Mouse (Mus musculus) kidney, embryonic 14.5 days (tissue): Measurements from ENCODE around the gene Cdca5. TPM values are rescaled to one million over a fixed set of nuclear protein-coding genes. Genes with fewer than 3 reads are reported as not detected.
"Not testable (repeated sequence)": the region's sequence is repeated elsewhere in the genome, so short reads cannot be mapped to it uniquely, and the experiment has no call there.

Source experiments
- ATAC-seq: fragments of 200-750 bp; cut with Nextera tagmentation; 2 replicates; pipeline ENCODE4 v1.8.0; 2017; ENCODE audit warnings: moderate number of reproducible peaks, mild to moderate bottlenecking, moderate TSS enrichment, moderate library complexity; ENCODE audit not compliant: low FRiP score, low TSS enrichment
- H3K27ac ChIP-seq: fragments of 300-500 bp; sonication (generic); 2 replicates; pipeline ENCODE4 v1.5.1; 2014; ENCODE audit warnings: low read depth, mild to moderate bottlenecking, low read length, moderate library complexity, mixed read lengths
- H3K27me3 ChIP-seq: fragments of 300-500 bp; sonication (generic); 2 replicates; pipeline ENCODE4 v1.6.1; 2014; ENCODE audit warnings: mild to moderate bottlenecking, low read length; ENCODE audit not compliant: control insufficient read depth, insufficient read depth
- H3K36me3 ChIP-seq: fragments of 300-500 bp; sonication (generic); 2 replicates; pipeline ENCODE4 v1.6.1; 2014; ENCODE audit warnings: low read length, mixed read lengths; ENCODE audit not compliant: control insufficient read depth, insufficient read depth
- H3K4me1 ChIP-seq: fragments of 300-500 bp; sonication (generic); 2 replicates; pipeline ENCODE4 v1.6.1; 2014; ENCODE audit warnings: low read length, mixed read lengths; ENCODE audit not compliant: control insufficient read depth, insufficient read depth
- H3K4me2 ChIP-seq: fragments of 300-500 bp; sonication (generic); replicated peaks from 2 replicates; pipeline ENCODE4 v1.6.1; 2014; ENCODE audit warnings: low read depth, mild to moderate bottlenecking, low read length
- H3K4me3 ChIP-seq: fragments of 300-500 bp; sonication (generic); 2 replicates; pipeline ENCODE4 v1.5.1; 2014; ENCODE audit warnings: mild to moderate bottlenecking, low read length
- H3K9ac ChIP-seq: fragments of 300-500 bp; sonication (generic); 2 replicates; pipeline ENCODE4 v1.6.1; 2014; ENCODE audit warnings: low read depth, mild to moderate bottlenecking, low read length, moderate library complexity
- H3K9me3 ChIP-seq: fragments of 300-500 bp; sonication (generic); 2 replicates; pipeline ENCODE4 v1.6.1; 2016; ENCODE audit warnings: low read length; ENCODE audit not compliant: control insufficient read depth
- WGBS: fragments of 180-500 bp; shearing (Covaris S2); extraction: QIAGEN DNeasy Blood & Tissue Kit; methylation state at CpG from one replicate; pipeline ENCODE4 v1.1.7; 2014; 5-methylcytosine and 5-hydroxymethylcytosine counted together
- polyA plus RNA-seq: library from polyadenylated mRNA; unstranded; fragments of >200 nt; fragmentation: Nextera tagmentation; extraction: Ambion mirVana; gene quantifications from 2 replicates; pipeline ENCODE4 v1.2.1, GENCODE M21; 2014

The Cdca5 gene
- polyA plus RNA-seq, 1 experiment from 2014 or later, result 53.5 TPM

DNA sequence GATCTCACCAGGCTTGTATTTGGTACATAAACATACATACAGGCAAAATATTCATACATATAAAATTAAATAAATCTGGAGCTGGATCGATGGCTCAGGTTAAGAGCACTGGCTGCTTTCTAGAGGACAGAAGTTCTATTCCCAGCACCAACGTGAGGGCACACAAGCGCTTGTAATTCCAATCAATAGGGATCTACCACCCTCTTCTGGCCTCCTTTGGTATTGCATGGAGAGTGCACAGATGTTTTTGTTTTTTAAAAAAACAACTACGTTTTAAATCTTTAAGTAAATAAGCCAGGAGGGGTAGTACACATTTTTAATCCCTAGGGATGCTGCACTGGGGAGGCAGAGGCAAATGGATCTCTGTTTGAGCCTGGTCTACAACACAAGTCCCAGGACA lies 41.5 kb downstream of the Cdca5 start:
- H3K4me1 ChIP-seq, result 0 out of 2 replicates have a peak, but pooled peaks cover 4% of the 10 kb centered on the region
- no peak overlapping the region for H3K9ac ChIP-seq
- no peaks in the 10 kb centered on the region for H3K9me3 ChIP-seq
- WGBS, result 31% methylated on average over 4 of the region's 4 CpGs
- H3K4me2 ChIP-seq, result no peak overlapping the region
- no peak overlapping the region for H3K4me3 ChIP-seq
- no peaks in the 10 kb centered on the region for H3K27me3 ChIP-seq
- ATAC-seq, result no peak
- H3K36me3 ChIP-seq, result no peaks in the 10 kb centered on the region
- H3K27ac ChIP-seq, result no peak overlapping the region

DNA sequence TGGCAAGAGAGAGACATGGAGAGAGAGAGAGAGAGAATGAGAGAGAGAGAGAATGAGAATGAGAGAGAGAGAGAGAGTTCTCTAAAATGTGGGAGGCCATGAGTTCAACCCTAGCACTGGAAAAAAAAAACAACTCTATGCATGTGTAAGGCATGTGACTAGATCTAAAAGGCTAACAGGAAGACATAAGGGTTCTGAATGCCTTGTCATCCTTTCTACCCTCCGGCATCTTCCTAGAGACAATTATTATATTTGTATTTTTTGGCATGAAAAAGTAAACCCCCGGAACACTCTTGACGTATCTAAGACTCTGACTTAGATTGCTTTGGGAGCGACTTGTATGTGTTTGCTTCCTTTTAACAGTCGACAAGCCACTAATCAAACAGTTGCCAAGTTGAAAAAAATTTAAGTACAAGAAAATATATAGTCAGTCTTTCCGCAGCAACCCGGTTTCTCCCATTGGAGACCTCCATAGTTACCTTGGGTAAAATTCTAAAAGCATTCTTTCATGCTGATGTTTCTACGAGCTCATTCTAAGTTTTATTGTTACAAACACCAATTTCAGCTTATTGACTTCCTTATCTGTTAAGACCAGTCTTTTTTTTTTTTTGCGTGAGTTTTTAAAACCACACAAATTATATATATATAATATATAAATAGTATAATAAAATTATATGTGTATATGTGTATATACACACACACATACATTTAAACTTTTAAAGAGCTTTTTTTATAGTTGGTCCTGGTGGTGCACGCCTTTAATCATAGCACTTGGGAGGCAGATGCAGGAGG lies 42.2 kb downstream of the Cdca5 start:
- Histone ChIP-seq H3K27ac (peak overlapping the region; percentile 82; the same call in 1 of the 2 replicates), H3K9me3 (no peaks in the 10 kb centered on the region), H3K4me3 (peak overlapping the region; percentile 43), H3K4me1 (no peaks in the 10 kb centered on the region), H3K27me3 (no peaks in the 10 kb centered on the region), H3K36me3 (no peaks in the 10 kb centered on the region), H3K4me2 (peak overlapping the region; percentile 46), H3K9ac (no peak overlapping the region)
- WGBS, result 67% methylated on average over 10 of the region's 10 CpGs
- ATAC-seq, result no peak

- H3K4me3 ChIP-seq, result peak within 1 kb of the TSS; percentile 43
- H3K9ac ChIP-seq, result peak within 1 kb of the TSS; percentile 58; the same call in 1 of the 2 replicates
- no peaks in the 10 kb centered on the region for H3K4me1 ChIP-seq
- under 1% methylated on average over 32 of the region's 32 CpGs for WGBS
- no peaks in the 10 kb centered on the region for H3K36me3 ChIP-seq
- peak; percentile 95 for ATAC-seq
- peak within 1 kb of the TSS; percentile 46 for H3K4me2 ChIP-seq
- no peaks in the 10 kb centered on the region for H3K9me3 ChIP-seq
- H3K27me3 ChIP-seq, result no peaks in the 10 kb centered on the region
- H3K27ac ChIP-seq, result peak within 1 kb of the TSS; percentile 82; the same call in 1 of the 2 replicates
Measured at GRCm38 (mm10) chr19:6127760-6128341, 43.1 kb downstream of the Cdca5 start, which contains the start of gene Snx15. Snx15 (minus strand) TSS chr19:6128304.

DNA sequence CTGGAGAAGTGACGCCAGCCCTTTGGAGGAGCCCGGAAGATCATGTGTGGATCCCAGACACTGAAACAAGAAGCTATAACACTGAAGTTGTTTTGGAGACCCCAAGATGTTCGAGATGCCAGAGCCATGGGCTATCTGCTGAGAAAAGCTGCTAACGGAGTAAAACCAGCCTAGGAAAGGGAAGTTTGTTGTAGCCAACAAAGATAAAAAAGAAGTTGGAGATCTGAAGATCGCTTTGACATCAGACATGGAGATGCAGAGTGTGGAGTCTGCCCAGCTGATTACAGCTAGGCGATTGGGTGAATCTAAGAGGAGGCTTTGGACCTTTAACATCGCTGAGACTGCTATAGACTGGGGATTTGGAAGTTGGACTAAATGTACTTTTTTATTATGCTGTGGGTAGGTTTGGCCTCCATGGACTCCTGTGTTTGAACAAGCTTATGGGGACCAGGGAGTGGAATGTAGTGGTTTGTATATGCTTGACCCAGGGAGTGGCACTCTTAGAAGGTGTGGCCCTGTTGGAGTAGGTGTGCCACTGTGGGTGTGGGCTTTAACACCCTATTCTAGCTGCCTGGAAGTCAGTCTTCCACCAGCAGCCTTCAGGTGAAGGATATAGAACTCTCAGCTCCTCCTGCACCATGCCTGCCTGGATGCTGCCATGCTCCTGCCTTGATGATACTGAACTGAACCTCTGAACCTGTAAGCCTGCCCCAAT lies 45.8 kb downstream of the Cdca5 start:
- H3K4me1 ChIP-seq, H3K9me3 ChIP-seq, H3K27me3 ChIP-seq, H3K4me3 ChIP-seq, H3K4me2 ChIP-seq, H3K36me3 ChIP-seq, ATAC-seq, H3K27ac ChIP-seq, H3K9ac ChIP-seq: not testable (repeated sequence)
- whole genome bisulfite sequencing, result 78% methylated on average over 7 of the region's 7 CpGs

GRCm38 (mm10) chr19:6132171-6132827 lies 47.5 kb downstream of the Cdca5 start:
- no peak overlapping the region for H3K4me3 ChIP-seq
- peaks cover 12% of the 10 kb centered on the region for H3K36me3 ChIP-seq
- no peak overlapping the region for H3K4me2 ChIP-seq
- H3K4me1 ChIP-seq, result no peaks in the 10 kb centered on the region
- no peaks in the 10 kb centered on the region for H3K9me3 ChIP-seq
- no peak overlapping the region for H3K9ac ChIP-seq
- WGBS, result 82% methylated on average over 7 of the region's 7 CpGs
- H3K27ac ChIP-seq, result no peak overlapping the region
- H3K27me3 ChIP-seq, result no peaks in the 10 kb centered on the region
- no peak for ATAC-seq

- not testable (repeated sequence) for ATAC-seq, H3K27me3 ChIP-seq
Measured at GRCm38 (mm10) chr19:6133197-6133596, 48.4 kb downstream of the Cdca5 start.

DNA sequence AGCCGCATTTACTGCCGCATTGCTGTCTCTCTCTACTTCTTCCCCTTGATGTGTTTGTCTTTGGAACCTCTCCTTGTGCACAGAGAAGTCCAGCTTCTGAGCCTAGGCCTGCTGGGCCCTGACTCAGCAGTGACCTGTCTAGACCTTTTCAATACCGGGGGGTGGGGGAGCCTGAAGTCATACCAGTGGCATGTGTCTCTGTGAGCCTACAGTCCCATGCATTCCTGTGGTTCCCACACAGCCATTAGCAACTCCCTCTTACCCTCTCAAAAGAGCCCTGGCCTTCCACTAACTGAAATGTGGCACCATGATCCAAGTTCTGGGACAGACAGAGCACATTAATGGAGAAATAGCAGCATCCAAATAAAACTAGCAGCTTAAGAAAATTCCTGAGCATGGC lies 51.6 kb downstream of the Cdca5 start:
- Histone ChIP-seq H3K36me3 (peaks cover 16% of the 10 kb centered on the region), H3K4me2 (no peak overlapping the region), H3K27ac (no peak overlapping the region), H3K4me3 (no peak overlapping the region), H3K4me1 (0 out of 2 replicates have a peak, but pooled peaks cover 5% of the 10 kb centered on the region), H3K9me3 (no peaks in the 10 kb centered on the region), H3K9ac (no peak overlapping the region), H3K27me3 (no peaks in the 10 kb centered on the region)
- 88% methylated on average over 3 of the region's 3 CpGs for WGBS
- ATAC-seq, result no peak

More at GRCm38 (mm10) chr19:6133197-6133596, 48.4 kb downstream of the Cdca5 start:
- 60% methylated on average over 1 of the region's 1 CpGs for WGBS
- peaks cover 12% of the 10 kb centered on the region for H3K36me3 ChIP-seq
- not testable (repeated sequence) for H3K4me2 ChIP-seq, H3K4me1 ChIP-seq, H3K9ac ChIP-seq, H3K9me3 ChIP-seq, H3K27ac ChIP-seq, H3K4me3 ChIP-seq

DNA sequence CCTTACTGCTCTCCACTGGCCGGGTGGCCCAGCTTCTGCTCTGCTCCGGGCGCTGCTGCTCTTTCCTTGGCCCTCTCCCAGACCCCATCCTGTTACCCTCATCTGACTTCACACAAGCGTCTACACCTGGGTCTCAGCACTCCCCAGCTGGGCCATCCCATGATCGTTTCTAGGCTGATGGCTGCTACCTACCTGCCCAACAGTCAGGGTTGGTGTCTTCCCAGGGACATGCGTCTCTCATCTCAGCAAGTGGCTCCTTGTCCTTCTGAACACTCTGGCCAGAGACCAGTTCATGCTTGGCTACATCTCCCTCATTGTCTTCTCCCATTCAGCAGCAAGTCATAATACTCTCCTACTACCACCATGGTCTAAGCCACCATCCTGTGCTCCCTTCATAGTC lies 54.9 kb downstream of the Cdca5 start:
- H3K4me2 ChIP-seq, result peak overlapping the region; percentile 84
- WGBS, result 91% methylated on average over 6 of the region's 6 CpGs
- H3K36me3 ChIP-seq, result peaks cover 14% of the 10 kb centered on the region
- H3K4me3 ChIP-seq, result no peak overlapping the region
- ATAC-seq, result no peak
- H3K9me3 ChIP-seq, result no peaks in the 10 kb centered on the region
- no peak overlapping the region for H3K27ac ChIP-seq
- no peaks in the 10 kb centered on the region for H3K27me3 ChIP-seq
- H3K9ac ChIP-seq, result peak overlapping the region; percentile 75; the same call in 1 of the 2 replicates
- 0 out of 2 replicates have a peak, but pooled peaks cover 5% of the 10 kb centered on the region for H3K4me1 ChIP-seq
